Mouse (Mus musculus) C2C12 (cell line): ENCODE data around the gene Fkbp7.

Experiments used
- CTCF ChIP-seq: IDR thresholded peaks from one replicate; pipeline ENCODE4 v1.5.1; 2011; ENCODE audit not compliant: control insufficient read depth, insufficient read depth, insufficient read length
- MAX ChIP-seq: IDR thresholded peaks from one replicate; pipeline ENCODE4 v1.6.1; 2011; ENCODE audit warnings: mild to moderate bottlenecking, control low read depth
- MYOG ChIP-seq: IDR thresholded peaks from one replicate; pipeline ENCODE4 v1.6.1; 2011; ENCODE audit not compliant: control insufficient read depth, insufficient read length; ENCODE audit errors: extremely low read depth

DNA sequence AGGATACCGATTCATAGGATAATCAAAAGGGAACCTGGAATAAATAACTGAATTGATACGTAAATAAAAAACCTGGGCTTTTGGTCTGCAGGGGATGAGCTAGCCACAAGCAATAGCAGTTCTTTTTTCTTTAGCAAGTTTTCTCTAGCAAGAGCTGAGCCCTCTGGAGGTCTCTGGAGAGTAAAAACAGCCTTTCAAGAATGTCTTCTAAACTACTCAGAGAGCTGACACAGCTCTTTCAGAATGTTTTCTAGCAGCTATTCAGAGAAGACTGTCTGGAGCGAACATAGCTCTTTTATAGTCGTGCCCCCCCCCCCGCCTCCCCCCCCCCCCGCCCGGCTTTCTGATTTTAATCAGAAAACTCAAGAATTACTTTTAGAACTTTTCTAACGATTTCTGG, 13.5 kb downstream of the Fkbp7 start:
- TF ChIP-seq MYOG = no peak
- no peak for TF ChIP-seq CTCF
- no peak for TF ChIP-seq MAX
